Mouse (Mus musculus) forebrain, embryonic 13.5 days (tissue): Measurements from ENCODE around the gene Cdt1. TPM values are rescaled to one million over a fixed set of nuclear protein-coding genes. Genes with fewer than 3 reads are reported as not detected.
"Not testable (repeated sequence)": the region's sequence is repeated elsewhere in the genome, so short reads cannot be mapped to it uniquely, and the experiment has no call there.

Experiments used
- ATAC-seq: fragments of 200-750 bp; cut with Nextera tagmentation; 2 replicates; pipeline ENCODE4 v1.8.0; 2017
- H3K27ac ChIP-seq: fragments of 300-500 bp; sonication (generic); 2 replicates; pipeline ENCODE4 v1.5.1; 2015; ENCODE audit warnings: inconsistent platforms, mild to moderate bottlenecking, moderate library complexity
- H3K27me3 ChIP-seq: fragments of 300-500 bp; sonication (generic); 2 replicates; pipeline ENCODE4 v1.6.1; 2015; ENCODE audit warnings: mild to moderate bottlenecking, inconsistent platforms
- H3K36me3 ChIP-seq: fragments of 300-500 bp; sonication (generic); 2 replicates; pipeline ENCODE4 v1.6.1; 2015; ENCODE audit warnings: mild to moderate bottlenecking, inconsistent platforms; ENCODE audit not compliant: poor library complexity, severe bottlenecking
- H3K4me1 ChIP-seq: fragments of 300-500 bp; sonication (generic); 2 replicates; pipeline ENCODE4 v1.6.1; 2015; ENCODE audit warnings: inconsistent platforms
- H3K4me2 ChIP-seq: fragments of 300-500 bp; sonication (generic); 2 replicates; pipeline ENCODE4 v1.6.1; 2015; ENCODE audit warnings: inconsistent platforms, mild to moderate bottlenecking, moderate library complexity
- H3K4me3 ChIP-seq: fragments of 300-500 bp; sonication (generic); 2 replicates; pipeline ENCODE4 v1.5.1; 2015; ENCODE audit warnings: mild to moderate bottlenecking, inconsistent platforms
- H3K9ac ChIP-seq: fragments of 300-500 bp; sonication (generic); 2 replicates; pipeline ENCODE4 v1.6.1; 2015; ENCODE audit warnings: mild to moderate bottlenecking, inconsistent platforms
- H3K9me3 ChIP-seq: fragments of 300-500 bp; sonication (generic); replicated peaks from 2 replicates; pipeline ENCODE4 v1.6.1; 2016; ENCODE audit warnings: inconsistent platforms
- WGBS: fragments of 180-500 bp; shearing (Covaris S2); methylation state at CpG from one replicate; pipeline ENCODE4 v1.1.7; 2015; 5-methylcytosine and 5-hydroxymethylcytosine counted together
- polyA plus RNA-seq: library from polyadenylated mRNA; unstranded; fragments of >200 nt; fragmentation: Nextera tagmentation; extraction: Ambion mirVana; gene quantifications from 2 replicates; pipeline ENCODE4 v1.2.1, GENCODE M21; 2015

The Cdt1 gene
- polyA plus RNA-seq, 1 experiment from 2014 or later = 29.1 TPM

DNA sequence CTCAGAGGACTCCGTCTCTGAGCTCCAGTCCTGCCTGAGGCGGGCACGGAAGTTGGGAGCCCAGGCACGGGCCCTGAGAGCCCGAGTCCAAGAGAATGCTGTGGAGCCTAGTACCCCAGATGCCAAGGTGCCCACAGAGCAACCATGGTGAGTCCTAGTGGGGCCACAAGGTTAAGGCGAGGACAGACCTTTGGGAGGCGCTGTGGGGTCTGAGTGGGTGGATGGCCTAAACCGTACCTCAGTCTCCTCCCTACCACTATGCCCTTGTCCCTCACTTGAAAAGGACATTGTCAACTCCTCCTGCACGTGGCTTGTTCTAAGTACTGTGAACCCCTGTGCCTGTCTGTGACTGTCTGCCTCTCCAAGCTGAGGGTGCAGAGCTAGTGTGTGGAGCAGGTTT, 1.5 kb downstream of the Cdt1 start:
- Histone ChIP-seq H3K4me3 (peak overlapping the region; percentile 81), H3K27me3 (no peaks in the 10 kb centered on the region), H3K9me3 (no peaks in the 10 kb centered on the region), H3K4me1 (peaks cover 39% of the 10 kb centered on the region), H3K27ac (no peak overlapping the region), H3K36me3 (peaks cover 45% of the 10 kb centered on the region), H3K9ac (peak overlapping the region; percentile 89), H3K4me2 (peak overlapping the region; percentile 90)
- ATAC-seq = no peak
- WGBS = 60% methylated on average over 9 of the region's 9 CpGs

- Histone ChIP-seq H3K27ac (no peak overlapping the region), H3K4me3 (peak overlapping the region; percentile 81; the same call in 1 of the 2 replicates), H3K9ac (no peak overlapping the region), H3K9me3 (no peaks in the 10 kb centered on the region), H3K4me1 (peaks cover 45% of the 10 kb centered on the region), H3K27me3 (no peaks in the 10 kb centered on the region), H3K4me2 (peak overlapping the region; percentile 90), H3K36me3 (peaks cover 45% of the 10 kb centered on the region)
- ATAC-seq = no peak
- 97% methylated on average over 16 of the region's 16 CpGs for WGBS
These were observed 2.2 kb downstream of the Cdt1 start for GRCm38 (mm10) chr8:122569996-122570395.

- H3K4me3 ChIP-seq = no peak overlapping the region
- peaks cover 56% of the 10 kb centered on the region for H3K4me1 ChIP-seq
- no peaks in the 10 kb centered on the region for H3K9me3 ChIP-seq
- no peak for ATAC-seq
- no peaks in the 10 kb centered on the region for H3K27me3 ChIP-seq
- no peak overlapping the region for H3K9ac ChIP-seq
- H3K27ac ChIP-seq = no peak overlapping the region
- WGBS = 95% methylated on average over 11 of the region's 11 CpGs
- peaks cover 45% of the 10 kb centered on the region for H3K36me3 ChIP-seq
- H3K4me2 ChIP-seq = no peak overlapping the region
These were observed 3.3 kb downstream of the Cdt1 start for GRCm38 (mm10) chr8:122571153-122571552.

DNA sequence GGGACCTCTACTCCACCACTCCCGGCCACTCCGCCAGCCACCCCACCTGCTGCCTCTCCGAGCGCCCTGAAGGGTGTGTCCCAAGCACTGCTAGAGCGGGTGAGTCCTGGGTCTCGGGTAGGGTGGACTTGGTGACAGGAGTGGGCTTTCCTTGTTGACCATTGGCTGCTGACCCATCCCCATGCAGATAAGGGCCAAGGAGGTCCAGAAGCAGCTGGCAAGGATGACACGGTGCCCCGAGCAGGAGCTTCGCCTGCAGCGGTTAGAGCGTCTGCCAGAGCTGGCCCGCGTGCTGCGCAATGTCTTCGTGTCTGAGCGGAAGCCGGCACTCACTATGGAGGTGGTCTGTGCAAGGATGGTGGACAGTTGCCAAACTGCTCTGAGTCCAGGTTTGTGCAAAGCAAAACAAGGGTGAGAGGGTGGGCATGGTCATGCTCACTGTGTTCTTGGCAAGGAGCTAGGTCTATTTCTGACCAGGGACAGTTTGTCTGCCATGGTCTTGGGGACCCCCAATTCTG, 4.0 kb downstream of the Cdt1 start:
- peaks cover 45% of the 10 kb centered on the region for H3K36me3 ChIP-seq
- no peak overlapping the region for H3K27ac ChIP-seq
- no peak for ATAC-seq
- no peak overlapping the region for H3K4me3 ChIP-seq
- no peaks in the 10 kb centered on the region for H3K9me3 ChIP-seq
- WGBS = 94% methylated on average over 17 of the region's 17 CpGs
- no peak overlapping the region for H3K9ac ChIP-seq
- no peak overlapping the region for H3K4me2 ChIP-seq
- peaks cover 54% of the 10 kb centered on the region for H3K4me1 ChIP-seq
- H3K27me3 ChIP-seq = no peaks in the 10 kb centered on the region

DNA sequence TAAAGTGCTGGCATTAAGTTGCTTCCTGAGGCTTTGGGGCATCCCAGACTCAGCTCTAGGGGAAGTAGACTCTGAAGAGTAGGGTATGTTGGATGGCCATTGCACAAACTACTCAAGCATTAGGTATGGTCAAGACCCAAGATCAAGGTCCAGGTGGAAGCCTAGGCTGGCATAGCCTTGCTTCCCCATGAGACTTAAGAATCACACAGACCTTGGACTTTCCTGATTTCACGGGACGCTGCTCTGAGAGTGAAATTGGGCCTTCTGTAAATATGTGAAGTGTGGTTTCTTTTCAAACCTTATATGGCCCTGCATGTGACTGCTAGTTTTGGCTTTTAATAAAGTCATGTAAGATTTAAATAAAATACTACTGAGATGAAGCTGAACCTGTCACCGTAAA, 4.9 kb downstream of the Cdt1 start:
- 91% methylated on average over 3 of the region's 3 CpGs for WGBS
- Histone ChIP-seq H3K9me3 (no peaks in the 10 kb centered on the region), H3K27me3 (no peaks in the 10 kb centered on the region), H3K9ac (no peak overlapping the region), H3K36me3 (peaks cover 45% of the 10 kb centered on the region), H3K4me1 (peaks cover 53% of the 10 kb centered on the region), H3K4me2 (no peak overlapping the region), H3K27ac (no peak overlapping the region), H3K4me3 (no peak overlapping the region)
- no peak for ATAC-seq

DNA sequence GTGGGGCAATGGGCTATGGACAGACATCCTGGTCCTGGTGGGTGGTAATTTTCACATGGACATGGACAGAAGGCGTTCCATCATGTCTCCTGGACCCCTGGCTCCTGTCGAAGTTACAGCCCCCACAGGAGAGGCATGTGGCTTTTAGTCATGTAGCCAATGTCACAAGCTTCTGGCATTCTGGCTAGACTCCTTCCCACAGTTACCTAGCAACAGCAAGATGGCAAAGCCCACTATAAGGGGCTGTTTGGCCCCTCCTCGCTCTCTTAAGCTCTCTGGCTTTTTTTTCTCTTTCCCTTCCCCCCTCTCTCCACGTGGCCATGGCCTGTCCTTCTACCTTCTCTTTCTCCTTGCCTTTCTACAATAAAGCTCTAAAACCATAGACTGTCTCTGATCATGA, 5.4 kb downstream of the Cdt1 start:
- 29% methylated on average over 4 of the region's 4 CpGs for WGBS
- not testable (repeated sequence) for ATAC-seq, H3K4me2 ChIP-seq, H3K9ac ChIP-seq, H3K4me3 ChIP-seq, H3K27me3 ChIP-seq, H3K27ac ChIP-seq, H3K9me3 ChIP-seq
- peaks cover 45% of the 10 kb centered on the region for H3K36me3 ChIP-seq
- H3K4me1 ChIP-seq = peaks cover 53% of the 10 kb centered on the region

DNA sequence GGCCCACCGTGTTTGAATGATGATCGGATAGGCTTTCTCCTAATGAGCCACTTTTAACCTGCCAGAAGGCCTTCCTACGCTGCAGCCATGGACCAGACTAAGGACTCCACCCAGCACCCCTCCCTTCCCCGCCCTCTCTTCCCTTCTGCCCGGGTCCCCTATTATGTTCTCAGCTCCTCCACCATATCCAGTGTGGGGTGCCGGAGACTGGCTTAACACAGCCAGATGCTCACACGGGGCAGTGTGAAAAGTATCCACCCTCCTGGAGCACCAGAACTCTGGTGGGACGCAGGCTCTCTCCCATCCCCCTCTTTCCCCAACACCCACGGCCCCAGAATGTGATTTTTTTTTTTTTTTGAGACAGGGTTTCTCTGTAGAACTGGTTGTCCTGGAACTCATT, 5.8 kb downstream of the Cdt1 start:
- Histone ChIP-seq H3K9ac (no peak overlapping the region), H3K4me3 (no peak overlapping the region), H3K4me1 (peaks cover 50% of the 10 kb centered on the region), H3K36me3 (peaks cover 45% of the 10 kb centered on the region), H3K9me3 (no peaks in the 10 kb centered on the region), H3K27ac (no peak overlapping the region), H3K27me3 (no peaks in the 10 kb centered on the region), H3K4me2 (no peak overlapping the region)
- WGBS = 43% methylated on average over 9 of the region's 9 CpGs
- ATAC-seq = no peak

- no peaks in the 10 kb centered on the region for H3K27me3 ChIP-seq
- no peaks in the 10 kb centered on the region for H3K9me3 ChIP-seq
- H3K4me2 ChIP-seq = no peak overlapping the region
- no peak overlapping the region for H3K27ac ChIP-seq
- no peak overlapping the region for H3K4me3 ChIP-seq
- H3K4me1 ChIP-seq = peaks cover 43% of the 10 kb centered on the region
- H3K9ac ChIP-seq = no peak overlapping the region
- H3K36me3 ChIP-seq = peaks cover 43% of the 10 kb centered on the region
- WGBS = 71% methylated on average over 3 of the region's 3 CpGs
- no peak for ATAC-seq
These were observed 6.4 kb downstream of the Cdt1 start for GRCm38 (mm10) chr8:122574264-122574663.

DNA sequence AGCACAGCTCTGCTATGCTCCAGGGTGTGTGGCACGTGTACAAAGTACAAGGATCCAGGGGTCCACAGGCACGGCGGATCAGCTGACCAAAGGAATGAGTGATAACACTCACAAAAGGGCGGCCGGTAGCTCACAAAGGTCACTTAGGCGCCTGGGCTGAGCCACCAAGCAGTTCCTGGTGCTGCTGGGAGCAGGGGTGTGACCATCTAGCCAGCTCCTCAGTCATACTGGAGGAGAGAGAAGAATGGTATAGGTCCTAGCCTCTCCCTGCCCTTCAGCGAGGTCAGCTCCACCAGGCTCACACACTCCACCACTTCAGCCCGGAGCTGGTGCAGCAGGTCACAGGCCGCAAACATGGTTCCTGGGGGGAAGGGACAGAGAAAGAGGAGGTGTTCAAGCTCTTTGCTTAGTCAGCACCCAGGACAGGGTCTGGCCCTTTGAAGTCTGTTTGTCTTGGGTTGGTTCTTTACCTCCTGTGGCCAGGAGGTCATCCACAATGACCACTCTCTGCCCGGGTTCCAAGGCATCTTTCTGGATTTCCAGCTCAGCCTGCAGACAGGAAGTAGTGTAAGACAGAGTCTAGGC, 6.9 kb downstream of the Cdt1 start:
- peaks cover 38% of the 10 kb centered on the region for H3K36me3 ChIP-seq
- no peak for ATAC-seq
- WGBS = 66% methylated on average over 10 of the region's 10 CpGs

GRCm38 (mm10) chr8:122575286-122575685, 7.5 kb downstream of the Cdt1 start:
- Histone ChIP-seq H3K9ac (peak overlapping the region; percentile 89; the same call in 1 of the 2 replicates), H3K36me3 (peaks cover 33% of the 10 kb centered on the region), H3K4me3 (peak overlapping the region; percentile 66; the same call in 1 of the 2 replicates), H3K27ac (no peak overlapping the region), H3K9me3 (no peaks in the 10 kb centered on the region), H3K27me3 (no peaks in the 10 kb centered on the region), H3K4me2 (peak overlapping the region; percentile 92), H3K4me1 (peaks cover 34% of the 10 kb centered on the region)
- no peak for ATAC-seq
- WGBS = 80% methylated on average over 8 of the region's 8 CpGs

More for the DNA sequence above, 6.9 kb downstream of the Cdt1 start:
- H3K4me1 ChIP-seq = peaks cover 38% of the 10 kb centered on the region
- H3K4me2 ChIP-seq = peak overlapping the region; percentile 92; the same call in 1 of the 2 replicates
- H3K27me3 ChIP-seq = no peaks in the 10 kb centered on the region
- H3K4me3 ChIP-seq = no peak overlapping the region
- no peaks in the 10 kb centered on the region for H3K9me3 ChIP-seq
- no peak overlapping the region for H3K27ac ChIP-seq
- H3K9ac ChIP-seq = no peak overlapping the region

DNA sequence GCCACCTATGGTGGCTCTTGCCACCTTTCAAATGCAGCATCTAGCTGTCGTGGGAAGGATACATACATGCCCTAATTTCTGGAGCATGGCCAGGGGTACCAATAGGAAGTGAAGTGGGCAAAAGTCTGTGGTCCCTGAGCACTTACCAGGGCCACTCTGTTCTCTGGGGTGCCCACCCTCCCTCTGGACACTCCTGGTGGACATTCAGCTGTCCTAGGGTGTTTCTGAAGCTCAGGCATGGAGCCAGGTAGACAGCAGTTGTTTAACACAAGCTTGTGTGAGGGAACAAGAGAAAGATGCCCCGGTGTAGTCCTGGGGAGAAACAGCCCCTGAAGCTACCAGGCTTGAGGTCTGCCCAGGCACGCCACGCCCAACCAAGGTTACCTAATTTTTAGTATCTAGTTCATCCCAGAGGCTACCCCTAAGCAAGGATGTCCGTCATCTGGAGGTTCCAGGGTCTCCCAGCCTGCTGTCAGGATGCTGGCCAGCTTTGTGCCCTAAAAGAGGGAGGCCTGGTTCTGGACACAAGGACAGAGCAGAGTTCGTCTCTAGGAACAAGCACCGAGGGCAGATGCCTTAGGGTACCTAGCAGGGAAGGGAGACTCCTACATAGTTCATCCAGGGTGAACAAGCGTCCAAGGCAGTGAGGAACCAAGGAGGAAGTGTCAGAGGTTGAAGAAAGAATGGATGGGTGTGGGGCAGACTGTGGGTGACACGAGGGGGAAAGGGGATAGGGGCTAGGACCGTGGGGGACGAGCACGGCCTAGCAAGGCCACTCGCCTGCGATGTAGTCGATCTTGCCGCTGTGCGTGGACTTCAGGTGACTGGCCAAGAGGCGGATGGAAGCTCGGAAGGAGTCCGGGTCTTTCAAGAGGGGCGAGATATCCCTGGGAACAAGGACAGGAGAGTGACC, 8.2 kb downstream of the Cdt1 start:
- Histone ChIP-seq H3K9me3 (no peaks in the 10 kb centered on the region), H3K4me1 (peaks cover 34% of the 10 kb centered on the region), H3K27ac (peak overlapping the region; percentile 57; the same call in 1 of the 2 replicates), H3K9ac (peak overlapping the region; percentile 89), H3K36me3 (peaks cover 26% of the 10 kb centered on the region), H3K4me3 (peak overlapping the region; percentile 66), H3K4me2 (peak overlapping the region; percentile 92), H3K27me3 (no peaks in the 10 kb centered on the region)
- ATAC-seq = peak; percentile 43
- WGBS = 18% methylated on average over 21 of the region's 21 CpGs

DNA sequence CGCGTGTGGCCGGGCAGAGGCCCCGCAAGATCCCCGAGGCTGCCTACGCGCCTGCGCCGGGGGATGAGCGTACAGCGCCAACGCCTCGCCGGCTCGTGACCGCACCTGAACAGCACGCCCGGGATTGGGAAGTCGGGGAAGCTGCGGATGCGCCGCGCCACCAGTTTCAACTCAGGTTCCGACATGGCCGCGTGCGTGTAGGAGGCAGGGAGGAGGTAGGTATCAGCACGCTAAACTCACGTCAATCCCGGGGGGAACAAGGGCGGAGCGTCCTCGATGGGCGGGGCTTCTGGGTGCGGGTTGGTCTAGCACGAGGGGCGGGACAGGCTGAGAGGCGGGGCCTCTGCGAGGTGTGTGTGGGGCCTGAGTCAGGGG, 8.8 kb downstream of the Cdt1 start, which contains the start of gene Aprt:
Aprt (minus strand) TSS at position 262 of the 375 bp plus-strand sequence.
- peak within 1 kb of the TSS; percentile 57 for H3K27ac ChIP-seq
- under 1% methylated on average over 39 of the region's 39 CpGs for WGBS
- no peaks in the 10 kb centered on the region for H3K27me3 ChIP-seq
- H3K9ac ChIP-seq = peak within 1 kb of the TSS; percentile 89
- peaks cover 19% of the 10 kb centered on the region for H3K36me3 ChIP-seq
- H3K9me3 ChIP-seq = no peaks in the 10 kb centered on the region
- peak; percentile 95 for ATAC-seq
- H3K4me1 ChIP-seq = peaks cover 34% of the 10 kb centered on the region
- peak within 1 kb of the TSS; percentile 92 for H3K4me2 ChIP-seq
- peak within 1 kb of the TSS; percentile 66 for H3K4me3 ChIP-seq
